Mouse (Mus musculus) embryonic facial prominence, embryonic 13.5 days (tissue): ENCODE measurements around the gene Nhs. TPM values are rescaled to one million over a fixed set of nuclear protein-coding genes. Genes with fewer than 3 reads are reported as not detected.
"Not testable (repeated sequence)": the region's sequence is repeated elsewhere in the genome, so short reads cannot be mapped to it uniquely, and the experiment has no call there.

Source experiments
- ATAC-seq: fragments of 200-750 bp; cut with Nextera tagmentation; 2 replicates; pipeline ENCODE4 v1.8.0; 2017; ENCODE audit warnings: low read depth; ENCODE audit not compliant: insufficient number of reproducible peaks, insufficient read depth, low FRiP score, low TSS enrichment
- H3K27ac ChIP-seq: fragments of 300-500 bp; sonication (generic); 2 replicates; pipeline ENCODE4 v1.5.1; 2015; ENCODE audit warnings: moderate library complexity, mild to moderate bottlenecking, inconsistent platforms
- H3K27me3 ChIP-seq: fragments of 300-500 bp; sonication (generic); 2 replicates; pipeline ENCODE4 v1.6.1; 2015; ENCODE audit warnings: mild to moderate bottlenecking, inconsistent platforms
- H3K36me3 ChIP-seq: fragments of 300-500 bp; sonication (generic); 2 replicates; pipeline ENCODE4 v1.6.1; 2015; ENCODE audit warnings: mild to moderate bottlenecking, inconsistent platforms
- H3K4me1 ChIP-seq: fragments of 300-500 bp; sonication (generic); 2 replicates; pipeline ENCODE4 v1.6.1; 2015; ENCODE audit warnings: inconsistent platforms
- H3K4me2 ChIP-seq: fragments of 300-500 bp; sonication (generic); 2 replicates; pipeline ENCODE4 v1.6.1; 2015; ENCODE audit warnings: moderate library complexity, mild to moderate bottlenecking, inconsistent platforms
- H3K4me3 ChIP-seq: fragments of 300-500 bp; sonication (generic); 2 replicates; pipeline ENCODE4 v1.5.1; 2015; ENCODE audit warnings: mild to moderate bottlenecking, inconsistent platforms
- H3K9ac ChIP-seq: fragments of 300-500 bp; sonication (generic); 2 replicates; pipeline ENCODE4 v1.6.1; 2015; ENCODE audit warnings: mild to moderate bottlenecking, inconsistent platforms
- H3K9me3 ChIP-seq: fragments of 300-500 bp; sonication (generic); 2 replicates; pipeline ENCODE4 v1.6.1; 2016; ENCODE audit warnings: inconsistent platforms
- WGBS: fragments of 180-500 bp; shearing (Covaris S2); methylation state at CpG from one replicate; pipeline ENCODE4 v1.1.7; 2015; ENCODE audit warnings: mixed read lengths; 5-methylcytosine and 5-hydroxymethylcytosine counted together
- polyA plus RNA-seq: library from polyadenylated mRNA; unstranded; fragments of >200 nt; fragmentation: Nextera tagmentation; extraction: Ambion mirVana; gene quantifications from 2 replicates; pipeline ENCODE4 v1.2.1, GENCODE M21; 2015

The Nhs gene
- polyA plus RNA-seq, 1 experiment from 2014 or later: 3.0 TPM

- Histone ChIP-seq H3K27me3 (peaks cover 40% of the 10 kb centered on the region), H3K36me3 (no peaks in the 10 kb centered on the region), H3K27ac (no peak overlapping the region), H3K4me3 (no peak overlapping the region), H3K9ac (no peak overlapping the region), H3K4me1 (no peaks in the 10 kb centered on the region), H3K9me3 (no peaks in the 10 kb centered on the region), H3K4me2 (no peak overlapping the region)
- WGBS: 76% methylated on average over 2 of the region's 2 CpGs
- ATAC-seq: no peak
Measured at GRCm38 (mm10) chrX:161855630-161856029, 303.9 kb downstream of the Nhs start.

- Histone ChIP-seq H3K27me3 (peaks cover 37% of the 10 kb centered on the region), H3K36me3 (no peaks in the 10 kb centered on the region)
- WGBS: 55% methylated on average over 4 of the region's 4 CpGs
Measured at GRCm38 (mm10) chrX:161853626-161854312, 305.8 kb downstream of the Nhs start.

DNA sequence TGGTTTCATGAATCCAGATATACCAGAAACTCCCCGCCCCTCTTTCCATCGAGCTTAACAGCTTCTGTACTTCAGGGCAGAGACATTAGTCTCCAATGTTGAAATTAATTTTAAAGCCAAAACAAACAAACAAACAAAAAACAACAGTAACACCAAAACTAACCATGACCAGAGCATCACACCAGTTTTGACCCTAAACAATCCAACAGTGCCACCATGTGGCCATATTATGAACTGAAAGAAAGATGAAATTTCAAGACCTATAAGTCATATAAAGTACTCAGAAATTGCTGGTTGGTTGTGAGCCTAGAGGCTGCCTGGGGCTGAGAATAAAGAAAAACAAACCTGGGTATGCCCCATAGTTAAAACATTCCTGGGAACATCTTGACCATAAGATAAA is 333.3 kb downstream of the Nhs start:
- H3K4me1 ChIP-seq, H3K36me3 ChIP-seq, H3K9ac ChIP-seq, H3K4me2 ChIP-seq, H3K4me3 ChIP-seq, H3K9me3 ChIP-seq, H3K27ac ChIP-seq, ATAC-seq: not testable (repeated sequence)
- peaks cover 21% of the 10 kb centered on the region for H3K27me3 ChIP-seq
- 30% methylated on average over 2 of the region's 2 CpGs for WGBS

More at GRCm38 (mm10) chrX:161853626-161854312, 305.8 kb downstream of the Nhs start:
- H3K4me1 ChIP-seq: no peaks in the 10 kb centered on the region
- H3K4me3 ChIP-seq: no peak overlapping the region
- H3K9me3 ChIP-seq: no peaks in the 10 kb centered on the region
- H3K9ac ChIP-seq: no peak overlapping the region
- ATAC-seq: no peak
- no peak overlapping the region for H3K27ac ChIP-seq
- no peak overlapping the region for H3K4me2 ChIP-seq

DNA sequence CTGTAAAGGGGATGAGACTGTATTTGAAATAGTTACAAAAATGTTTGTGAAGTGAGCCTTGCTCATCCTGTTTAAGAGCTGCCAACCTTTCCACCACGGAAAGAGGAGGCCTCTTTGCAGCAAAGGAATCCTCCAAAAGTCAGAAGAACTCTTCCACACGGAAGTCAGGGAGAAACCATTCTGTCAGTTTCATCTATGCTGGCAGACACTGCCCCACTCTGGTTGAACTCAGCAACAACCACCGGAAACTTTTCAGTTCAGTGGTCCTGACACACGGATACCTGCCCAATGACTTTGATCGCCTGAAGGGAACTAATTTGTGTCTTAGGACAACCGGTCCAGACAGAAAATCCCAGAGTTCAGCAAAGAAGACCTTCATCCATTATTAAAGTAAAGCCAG is 369.3 kb downstream of the Nhs start:
- Histone ChIP-seq H3K4me1 (no peaks in the 10 kb centered on the region), H3K4me2 (no peak overlapping the region), H3K4me3 (no peak overlapping the region), H3K36me3 (no peaks in the 10 kb centered on the region), H3K9ac (no peak overlapping the region), H3K27ac (no peak overlapping the region), H3K27me3 (peaks cover 31% of the 10 kb centered on the region), H3K9me3 (no peaks in the 10 kb centered on the region)
- WGBS: 28% methylated on average over 6 of the region's 6 CpGs
- no peak for ATAC-seq
